Mouse (Mus musculus) E14TG2a.4 (cell line): ENCODE measurements around the gene Hist1h2bg.
A peak's percentile ranks its signal among the peaks of the same experiment; 100 is the strongest.
"Not testable (repeated sequence)": the region's sequence is repeated elsewhere in the genome, so short reads cannot be mapped to it uniquely, and the experiment has no call there.

Experiments
- H3K27me3 ChIP-seq: 2 replicates; pipeline ENCODE4 v1.6.1; 2014; ENCODE audit warnings: low read length, control low read depth; ENCODE audit not compliant: insufficient read depth
- H3K36me3 ChIP-seq: 2 replicates; pipeline ENCODE4 v1.6.1; 2014; ENCODE audit warnings: low read length, control low read depth; ENCODE audit not compliant: insufficient read depth
- H3K4me1 ChIP-seq: replicated peaks from 2 replicates; pipeline ENCODE4 v1.6.1; 2014; ENCODE audit warnings: low read depth, low read length, control low read depth
- H3K4me3 ChIP-seq: replicated peaks from 2 replicates; pipeline ENCODE4 v1.5.1; 2014; ENCODE audit warnings: mild to moderate bottlenecking, low read length
- H3K9me3 ChIP-seq: 2 replicates; pipeline ENCODE4 v1.6.1; 2014; ENCODE audit warnings: low read length, control low read depth
- CTCF ChIP-seq: conservative IDR thresholded peaks from 2 replicates; pipeline ENCODE4 v1.5.1; 2014; ENCODE audit warnings: low read length
- NANOG ChIP-seq: IDR thresholded peaks from 2 replicates; pipeline ENCODE4 v1.6.1; 2014; ENCODE audit warnings: borderline replicate concordance, low read length, mixed read lengths
- POU5F1 ChIP-seq: IDR thresholded peaks from 2 replicates; pipeline ENCODE4 v1.6.1; 2014; ENCODE audit warnings: low read length, borderline replicate concordance

The Hist1h2bg gene

DNA sequence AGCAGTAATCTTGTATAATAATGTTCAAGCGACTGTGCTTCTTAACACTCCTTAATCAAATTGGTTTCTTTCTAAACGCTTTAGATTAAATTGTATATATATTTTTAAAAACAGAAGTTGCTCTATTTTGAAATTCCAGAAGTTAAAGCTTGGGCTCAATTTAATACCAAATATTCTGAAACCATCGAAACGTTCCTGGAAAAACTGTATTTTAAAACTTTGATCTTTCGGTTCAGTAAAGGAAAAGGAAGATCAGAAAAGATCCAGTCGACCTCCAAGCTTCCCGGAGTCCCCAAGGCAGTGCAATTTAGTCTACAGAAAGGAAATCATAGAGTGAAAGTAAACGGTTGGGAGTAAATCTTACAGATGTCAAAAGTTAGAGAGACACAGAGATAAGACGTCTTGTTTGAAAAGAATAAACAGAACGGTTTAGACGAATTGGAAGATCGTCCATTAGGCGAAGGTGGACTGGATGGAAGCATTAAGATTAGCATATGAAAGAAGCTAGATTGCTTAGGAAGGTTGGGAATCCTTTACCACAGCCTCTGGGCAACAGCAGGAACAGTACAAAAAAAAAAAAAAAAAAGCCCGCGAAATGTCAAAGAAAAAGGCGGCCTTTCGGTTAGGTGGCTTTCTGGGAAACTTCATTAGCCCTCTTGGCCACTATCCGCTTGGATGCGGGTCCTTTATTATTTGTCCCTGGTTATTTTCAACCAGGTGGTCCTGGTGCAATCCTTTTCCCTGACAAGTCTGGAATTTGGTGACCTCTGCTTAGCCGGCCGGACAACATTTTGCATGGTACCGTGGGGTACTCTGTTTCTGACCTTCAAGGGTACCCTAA lies 15.1 kb downstream of the Hist1h2bg start:
- no peaks in the 10 kb centered on the region for H3K36me3 ChIP-seq
- TF ChIP-seq CTCF = no peak
- peak; percentile 71 for TF ChIP-seq NANOG
- peak; percentile 42 for TF ChIP-seq POU5F1
- peaks cover 56% of the 10 kb centered on the region for H3K4me1 ChIP-seq
- peak overlapping the region; percentile 63 for H3K4me3 ChIP-seq
- H3K27me3 ChIP-seq = no peaks in the 10 kb centered on the region
- H3K9me3 ChIP-seq = peaks cover 8% of the 10 kb centered on the region

DNA sequence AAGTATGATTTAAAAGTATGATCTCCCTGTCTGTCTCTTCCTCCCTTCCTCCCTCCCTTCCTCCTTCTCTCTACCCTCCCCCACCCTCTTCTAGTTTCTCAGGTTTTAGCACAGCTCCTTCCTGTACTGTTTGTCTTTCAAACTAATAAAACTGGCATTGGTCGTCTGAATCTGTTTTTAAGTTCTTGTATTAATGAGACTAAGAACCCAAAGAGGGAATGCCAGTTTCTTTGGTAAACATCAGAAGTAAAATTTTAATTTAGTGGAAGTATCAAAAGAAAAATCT lies 15.7 kb downstream of the Hist1h2bg start:
- Histone ChIP-seq H3K27me3 (no peaks in the 10 kb centered on the region), H3K4me1 (peaks cover 56% of the 10 kb centered on the region), H3K36me3 (no peaks in the 10 kb centered on the region), H3K4me3 (peak overlapping the region; percentile 63), H3K9me3 (peaks cover 14% of the 10 kb centered on the region)
- no peak for TF ChIP-seq CTCF
- no peak for TF ChIP-seq POU5F1
- TF ChIP-seq NANOG = no peak

DNA sequence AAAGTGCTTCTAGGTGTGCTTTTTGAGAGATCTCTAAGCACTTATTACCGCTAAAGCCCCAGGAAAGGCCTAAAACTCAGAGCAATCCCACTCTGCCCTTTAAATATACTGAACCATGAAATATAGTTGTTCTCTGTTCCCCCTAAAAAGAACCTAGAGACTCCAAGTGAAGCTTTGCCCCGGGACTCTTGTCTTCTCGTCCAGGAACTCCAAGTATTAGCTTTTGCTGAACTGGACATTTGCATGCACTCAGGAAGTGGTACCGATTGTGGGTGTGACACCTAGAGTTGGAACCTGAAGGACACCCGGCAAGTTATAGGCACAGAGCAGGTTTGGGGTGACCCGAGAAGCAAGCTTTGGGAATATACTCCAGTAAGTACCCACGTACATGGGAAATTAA lies 20.0 kb downstream of the Hist1h2bg start:
- H3K4me1 ChIP-seq = peaks cover 59% of the 10 kb centered on the region
- TF ChIP-seq POU5F1 = no peak
- TF ChIP-seq CTCF = no peak
- H3K4me3 ChIP-seq = no peak overlapping the region
- H3K9me3 ChIP-seq = peaks cover 36% of the 10 kb centered on the region
- no peaks in the 10 kb centered on the region for H3K36me3 ChIP-seq
- no peaks in the 10 kb centered on the region for H3K27me3 ChIP-seq

DNA sequence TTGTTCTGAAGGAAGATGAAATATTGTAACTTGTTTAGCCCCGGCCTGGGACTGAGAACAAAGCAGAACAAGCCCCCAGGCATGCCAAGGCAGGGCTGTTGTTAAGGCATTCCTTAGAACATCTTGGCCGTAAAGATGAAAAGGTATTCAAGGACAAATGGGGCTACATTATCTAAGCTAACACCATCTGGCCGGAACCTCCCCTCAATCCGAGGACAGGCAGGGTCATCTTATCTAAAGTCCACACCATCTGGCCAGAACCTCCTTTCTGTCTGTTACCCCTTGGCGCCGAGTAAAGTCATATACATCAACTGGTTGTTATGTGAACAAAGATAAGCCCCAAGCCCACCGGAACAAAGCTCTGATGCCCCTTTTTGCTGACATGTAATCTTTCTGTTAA lies 20.7 kb downstream of the Hist1h2bg start:
- not testable (repeated sequence) for H3K36me3 ChIP-seq, H3K27me3 ChIP-seq, H3K4me3 ChIP-seq
- Histone ChIP-seq H3K9me3 (peaks cover 36% of the 10 kb centered on the region), H3K4me1 (peaks cover 61% of the 10 kb centered on the region)

DNA sequence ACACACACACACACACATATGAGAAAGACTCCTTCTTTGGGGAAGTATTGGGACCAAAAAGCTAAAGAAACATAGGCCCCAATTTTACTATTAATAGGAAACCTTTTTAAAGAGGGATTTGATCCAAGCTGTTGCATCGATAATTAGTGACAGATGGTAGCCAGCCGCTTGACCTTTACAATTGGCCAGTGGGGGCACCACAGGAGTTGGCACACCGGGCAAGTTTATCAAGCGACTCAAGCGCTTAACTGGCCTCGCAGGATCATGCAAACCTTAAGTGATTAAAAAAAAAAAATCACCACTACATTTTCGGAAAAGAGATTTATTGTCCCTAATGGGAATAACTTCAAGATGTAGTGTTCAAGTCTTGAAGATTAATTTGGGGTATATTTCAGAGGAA lies 21.4 kb downstream of the Hist1h2bg start:
- Histone ChIP-seq H3K4me3 (no peak overlapping the region), H3K36me3 (no peaks in the 10 kb centered on the region), H3K4me1 (peaks cover 61% of the 10 kb centered on the region), H3K27me3 (no peaks in the 10 kb centered on the region), H3K9me3 (peaks cover 36% of the 10 kb centered on the region)
- TF ChIP-seq NANOG (no peak), POU5F1 (no peak), CTCF (no peak)

DNA sequence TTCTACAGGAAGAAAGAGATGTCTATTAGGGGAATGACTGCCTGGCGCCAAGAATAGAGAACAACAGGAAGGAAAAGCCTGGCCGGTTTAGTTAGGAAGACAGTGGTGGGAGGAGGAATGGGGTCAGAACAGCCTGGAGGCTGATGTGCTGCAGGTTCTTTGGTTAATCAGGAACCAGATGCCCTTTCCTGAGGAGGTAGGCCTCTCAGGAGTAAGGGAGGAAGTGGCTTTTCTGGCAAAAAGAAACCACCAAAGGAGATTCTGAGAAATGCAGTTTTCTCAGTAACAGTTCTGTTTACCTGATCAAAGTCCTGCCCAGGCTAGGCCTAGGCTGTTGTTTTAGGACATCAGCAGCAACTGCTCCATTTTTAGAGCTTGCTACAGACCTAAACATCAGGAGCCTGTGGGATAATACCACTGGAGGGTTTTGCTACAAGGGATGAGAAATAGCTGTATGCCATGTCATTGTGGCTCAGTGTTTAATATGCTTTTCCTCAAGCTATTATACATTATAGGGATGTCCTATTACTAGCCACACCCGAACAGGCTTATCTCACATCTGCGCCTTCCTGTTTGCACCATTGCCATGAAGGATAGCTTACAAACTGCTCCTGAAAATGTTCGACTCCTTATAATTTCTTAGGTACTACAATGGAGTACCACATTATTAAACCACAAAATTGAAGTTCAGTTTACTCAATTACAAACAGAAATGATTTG lies 22.0 kb downstream of the Hist1h2bg start:
- Histone ChIP-seq H3K36me3 (no peaks in the 10 kb centered on the region), H3K4me1 (peaks cover 58% of the 10 kb centered on the region), H3K27me3 (no peaks in the 10 kb centered on the region), H3K9me3 (peaks cover 36% of the 10 kb centered on the region), H3K4me3 (no peak overlapping the region)
- TF ChIP-seq POU5F1 (no peak), NANOG (no peak), CTCF (no peak)

DNA sequence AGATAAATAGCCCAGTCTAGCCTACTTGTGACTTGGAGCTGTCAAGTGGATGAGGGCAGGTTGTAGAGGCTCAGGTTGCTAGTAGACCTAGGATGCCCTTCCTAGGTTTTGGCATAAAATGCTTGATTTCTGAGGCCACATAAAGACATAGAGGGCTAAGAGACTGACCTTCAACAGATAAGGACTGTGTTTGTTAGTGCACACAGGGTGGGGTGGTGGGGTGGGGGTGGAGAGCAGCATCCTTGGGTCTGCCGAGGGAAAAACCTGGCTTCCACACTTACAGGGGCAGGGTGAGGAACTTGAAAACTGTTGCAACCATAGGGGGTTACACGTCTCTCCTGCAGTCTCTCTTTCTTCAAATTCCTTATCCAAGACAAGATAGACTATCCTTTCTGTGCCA lies 24.0 kb downstream of the Hist1h2bg start:
- H3K9me3 ChIP-seq = peaks cover 36% of the 10 kb centered on the region
- no peaks in the 10 kb centered on the region for H3K27me3 ChIP-seq
- H3K4me1 ChIP-seq = peaks cover 47% of the 10 kb centered on the region
- TF ChIP-seq POU5F1 (no peak), CTCF (no peak), NANOG (no peak)
- no peak overlapping the region for H3K4me3 ChIP-seq
- no peaks in the 10 kb centered on the region for H3K36me3 ChIP-seq

DNA sequence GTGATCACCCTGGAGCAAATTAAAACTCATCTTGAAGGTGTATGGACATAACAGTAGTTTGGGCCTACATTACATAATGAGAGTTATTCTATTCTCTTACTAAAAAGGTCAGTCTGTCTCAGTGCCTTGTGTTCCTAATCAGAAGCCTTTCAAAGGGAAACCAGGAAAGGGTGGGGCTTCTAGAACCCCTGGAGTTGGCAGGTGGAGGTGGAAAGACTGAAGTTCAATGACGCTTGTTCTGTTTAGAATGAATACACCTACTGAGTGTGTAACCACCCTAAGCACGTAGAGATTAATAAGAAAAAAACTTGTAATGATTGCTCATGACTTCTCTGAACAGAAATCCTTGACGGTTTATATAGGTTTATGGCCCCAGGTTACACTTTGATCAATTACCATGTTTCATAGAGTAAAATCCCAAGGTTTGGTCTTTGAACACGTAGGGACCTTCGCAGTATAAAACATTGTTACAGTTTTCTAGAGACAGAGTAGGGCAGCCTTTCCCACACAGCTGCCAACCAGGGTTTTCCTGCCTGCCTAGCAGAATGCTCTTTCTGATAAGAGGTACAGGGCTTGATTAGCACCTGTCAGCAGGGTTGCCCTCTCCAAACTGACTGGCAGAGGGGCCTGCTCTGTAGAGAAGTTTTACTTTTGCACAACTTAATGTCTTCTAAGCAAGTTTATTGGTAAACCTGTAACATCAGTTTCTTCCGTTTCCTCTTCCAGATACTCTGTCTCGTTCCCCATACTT lies 24.6 kb downstream of the Hist1h2bg start:
- H3K27me3 ChIP-seq = no peaks in the 10 kb centered on the region
- no peaks in the 10 kb centered on the region for H3K36me3 ChIP-seq
- H3K4me1 ChIP-seq = peaks cover 47% of the 10 kb centered on the region
- H3K4me3 ChIP-seq = no peak overlapping the region
- H3K9me3 ChIP-seq = peaks cover 33% of the 10 kb centered on the region
- TF ChIP-seq POU5F1 (no peak), CTCF (no peak), NANOG (peak; percentile 22; the same call in 1 of the 2 replicates)
